Mouse (Mus musculus): ENCODE results near the gene Ank3. TPM values are rescaled to one million over a fixed set of nuclear protein-coding genes. Genes with fewer than 3 reads are reported as not detected.

The Ank3 gene
- polyA plus RNA-seq, 1 experiment from 2014 or later: 8.3 TPM

- Histone ChIP-seq H3K36me3 (replicated peaks) (no peaks in the 10 kb centered on the region), H3K4me3 (replicated peaks) (no peak overlapping the region), H3K9me3 (replicated peaks) (no peaks in the 10 kb centered on the region), H3K27me3 (no peaks in the 10 kb centered on the region), H3K4me2 (no peak overlapping the region), H3K27ac (replicated peaks) (no peak overlapping the region), H3K4me1 (replicated peaks) (no peaks in the 10 kb centered on the region), H3K9ac (no peak overlapping the region)
- WGBS (ENCODE audit: insufficient replicate concordance): 64% methylated on average over 4 of the region's 4 CpGs
- no peak for ATAC-seq (ENCODE audit: insufficient read depth)
Measured at GRCm38 (mm10) chr10:69555592-69555991, 157.0 kb downstream of the Ank3 start.

GRCm38 (mm10) chr10:69556278-69556677 is 157.7 kb downstream of the Ank3 start:
- no peak overlapping the region for H3K9ac ChIP-seq
- WGBS (ENCODE audit: insufficient replicate concordance): 22% methylated on average over 13 of the region's 13 CpGs
- no peak overlapping the region for H3K27ac ChIP-seq (replicated peaks)
- H3K9me3 ChIP-seq (replicated peaks): no peaks in the 10 kb centered on the region
- H3K36me3 ChIP-seq (replicated peaks): no peaks in the 10 kb centered on the region
- no peak for ATAC-seq (ENCODE audit: insufficient read depth)
- H3K27me3 ChIP-seq: no peaks in the 10 kb centered on the region
- no peaks in the 10 kb centered on the region for H3K4me1 ChIP-seq (replicated peaks)
- no peak overlapping the region for H3K4me2 ChIP-seq
- no peak overlapping the region for H3K4me3 ChIP-seq (replicated peaks)

- H3K4me3 ChIP-seq (replicated peaks): no peak overlapping the region
- H3K27ac ChIP-seq (replicated peaks): no peak overlapping the region
- WGBS (ENCODE audit: insufficient replicate concordance): 68% methylated on average over 1 of the region's 1 CpGs
- H3K4me1 ChIP-seq (replicated peaks): no peaks in the 10 kb centered on the region
- no peak for ATAC-seq (ENCODE audit: insufficient read depth)
- H3K36me3 ChIP-seq (replicated peaks): no peaks in the 10 kb centered on the region
- H3K9ac ChIP-seq: no peak overlapping the region
- no peaks in the 10 kb centered on the region for H3K9me3 ChIP-seq (replicated peaks)
- no peak overlapping the region for H3K4me2 ChIP-seq
- H3K27me3 ChIP-seq: no peaks in the 10 kb centered on the region
Measured at GRCm38 (mm10) chr10:69560237-69560636, 161.7 kb downstream of the Ank3 start.

DNA sequence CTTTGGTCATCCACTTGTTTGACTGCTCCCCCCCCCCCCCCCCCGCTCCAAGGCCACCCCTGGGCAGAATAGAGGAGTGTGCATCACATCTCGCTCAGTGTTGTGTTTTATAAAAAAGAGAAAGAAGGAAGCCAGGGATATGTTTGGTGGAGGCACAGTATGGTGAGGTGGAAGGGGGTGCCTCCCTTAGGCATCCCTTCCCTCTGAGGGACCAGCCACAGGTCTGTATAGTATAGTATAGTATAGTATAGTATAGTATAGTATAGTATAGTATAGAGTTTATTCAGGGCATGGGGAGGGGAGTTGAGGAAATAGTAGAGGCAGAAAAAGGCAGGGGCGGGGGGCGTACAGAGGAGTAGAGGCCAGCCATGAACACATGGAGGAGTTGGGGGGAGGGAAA is 164.4 kb downstream of the Ank3 start:
- WGBS (ENCODE audit: insufficient replicate concordance): 61% methylated on average over 4 of the region's 4 CpGs
- no peak overlapping the region for H3K27ac ChIP-seq (replicated peaks)
- H3K4me2 ChIP-seq: no peak overlapping the region
- no peak overlapping the region for H3K4me3 ChIP-seq (replicated peaks)
- H3K27me3 ChIP-seq: no peaks in the 10 kb centered on the region
- H3K9me3 ChIP-seq (replicated peaks): no peaks in the 10 kb centered on the region
- H3K36me3 ChIP-seq (replicated peaks): no peaks in the 10 kb centered on the region
- no peaks in the 10 kb centered on the region for H3K4me1 ChIP-seq (replicated peaks)
- ATAC-seq (ENCODE audit: insufficient read depth): no peak
- no peak overlapping the region for H3K9ac ChIP-seq

GRCm38 (mm10) chr10:69565052-69565451 is 166.5 kb downstream of the Ank3 start:
- Histone ChIP-seq H3K9ac (no peak overlapping the region), H3K27ac (replicated peaks) (no peak overlapping the region)

GRCm38 (mm10) chr10:69568976-69569375 is 170.4 kb downstream of the Ank3 start:
- Histone ChIP-seq H3K36me3 (replicated peaks) (no peaks in the 10 kb centered on the region), H3K4me2 (no peak overlapping the region), H3K9me3 (replicated peaks) (no peaks in the 10 kb centered on the region), H3K27me3 (peaks cover 15% of the 10 kb centered on the region), H3K9ac (no peak overlapping the region), H3K4me1 (replicated peaks) (no peaks in the 10 kb centered on the region), H3K27ac (replicated peaks) (no peak overlapping the region), H3K4me3 (replicated peaks) (no peak overlapping the region)
- WGBS (ENCODE audit: insufficient replicate concordance): 65% methylated on average over 5 of the region's 5 CpGs
- no peak for ATAC-seq (ENCODE audit: insufficient read depth)

More at GRCm38 (mm10) chr10:69565052-69565451, 166.5 kb downstream of the Ank3 start:
- ATAC-seq (ENCODE audit: insufficient read depth): no peak
- Histone ChIP-seq H3K27me3 (no peaks in the 10 kb centered on the region), H3K9me3 (replicated peaks) (no peaks in the 10 kb centered on the region), H3K4me3 (replicated peaks) (no peak overlapping the region), H3K4me1 (replicated peaks) (no peaks in the 10 kb centered on the region), H3K4me2 (no peak overlapping the region), H3K36me3 (replicated peaks) (no peaks in the 10 kb centered on the region)
- WGBS (ENCODE audit: insufficient replicate concordance): 23% methylated on average over 4 of the region's 4 CpGs

DNA sequence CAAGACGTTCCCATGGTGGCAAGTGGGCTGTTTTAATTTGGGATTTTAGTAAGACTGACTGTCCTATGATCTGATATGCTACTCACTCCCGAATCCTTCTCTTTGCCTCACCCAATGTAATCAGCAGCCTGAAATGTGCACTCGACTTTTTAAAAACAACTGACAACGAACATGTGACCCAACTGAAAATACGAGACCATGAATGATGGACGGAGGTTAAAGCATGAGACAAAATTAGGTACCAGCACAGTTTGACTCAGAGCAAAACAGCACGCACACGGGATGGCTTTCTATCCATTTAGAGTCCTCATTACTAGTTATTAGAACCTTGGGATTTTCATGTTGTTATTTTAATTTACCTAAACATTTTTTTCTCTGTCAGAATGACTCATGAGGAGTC is 171.2 kb downstream of the Ank3 start:
- no peak for ATAC-seq (ENCODE audit: insufficient read depth)
- H3K27ac ChIP-seq (replicated peaks): no peak overlapping the region
- no peaks in the 10 kb centered on the region for H3K4me1 ChIP-seq (replicated peaks)
- 64% methylated on average over 8 of the region's 8 CpGs for WGBS (ENCODE audit: insufficient replicate concordance)
- no peak overlapping the region for H3K4me3 ChIP-seq (replicated peaks)
- no peaks in the 10 kb centered on the region for H3K36me3 ChIP-seq (replicated peaks)
- H3K9ac ChIP-seq: no peak overlapping the region
- H3K4me2 ChIP-seq: no peak overlapping the region
- peaks cover 15% of the 10 kb centered on the region for H3K27me3 ChIP-seq
- no peaks in the 10 kb centered on the region for H3K9me3 ChIP-seq (replicated peaks)

GRCm38 (mm10) chr10:69570466-69571288 is 172.1 kb downstream of the Ank3 start:
- H3K4me3 ChIP-seq (replicated peaks): peak overlapping the region; percentile 31
- no peaks in the 10 kb centered on the region for H3K4me1 ChIP-seq (replicated peaks)
- no peak for ATAC-seq (ENCODE audit: insufficient read depth)
- no peaks in the 10 kb centered on the region for H3K9me3 ChIP-seq (replicated peaks)
- H3K4me2 ChIP-seq: peak overlapping the region; percentile 50
- H3K36me3 ChIP-seq (replicated peaks): no peaks in the 10 kb centered on the region
- 31% methylated on average over 18 of the region's 18 CpGs for WGBS (ENCODE audit: insufficient replicate concordance)
- no peak overlapping the region for H3K27ac ChIP-seq (replicated peaks)
- H3K27me3 ChIP-seq: peaks cover 15% of the 10 kb centered on the region
- no peak overlapping the region for H3K9ac ChIP-seq

DNA sequence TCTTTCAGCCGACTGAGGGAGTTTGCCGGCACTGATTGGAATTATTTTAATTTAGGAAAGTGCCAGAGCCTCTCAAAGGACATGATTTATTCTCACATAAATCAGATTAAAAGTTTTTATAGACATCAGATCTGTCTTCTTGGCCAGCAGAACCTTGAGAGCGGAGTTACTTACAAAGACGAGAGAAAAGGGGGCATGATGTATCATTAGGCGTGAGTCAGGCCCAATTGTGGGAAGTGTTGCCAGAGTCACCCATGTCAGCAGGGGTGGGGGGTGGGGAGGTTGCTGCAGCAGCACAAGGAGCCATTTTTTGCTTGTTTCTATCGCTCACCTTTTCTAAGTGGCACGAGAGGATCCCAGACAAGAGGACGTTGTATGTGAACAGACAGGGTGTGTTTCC is 172.8 kb downstream of the Ank3 start:
- Histone ChIP-seq H3K9me3 (replicated peaks) (no peaks in the 10 kb centered on the region), H3K4me3 (replicated peaks) (peak overlapping the region; percentile 31), H3K36me3 (replicated peaks) (no peaks in the 10 kb centered on the region), H3K27me3 (peaks cover 15% of the 10 kb centered on the region), H3K4me2 (peak overlapping the region; percentile 50), H3K4me1 (replicated peaks) (no peaks in the 10 kb centered on the region), H3K27ac (replicated peaks) (no peak overlapping the region), H3K9ac (no peak overlapping the region)
- 2% methylated on average over 8 of the region's 8 CpGs for WGBS (ENCODE audit: insufficient replicate concordance)
- no peak for ATAC-seq (ENCODE audit: insufficient read depth)

- Histone ChIP-seq H3K4me3 (replicated peaks) (no peak overlapping the region), H3K4me2 (peak overlapping the region; percentile 50), H3K9me3 (replicated peaks) (no peaks in the 10 kb centered on the region), H3K27me3 (peaks cover 15% of the 10 kb centered on the region), H3K4me1 (replicated peaks) (no peaks in the 10 kb centered on the region), H3K27ac (replicated peaks) (no peak overlapping the region), H3K36me3 (replicated peaks) (no peaks in the 10 kb centered on the region), H3K9ac (no peak overlapping the region)
- ATAC-seq (ENCODE audit: insufficient read depth): no peak
- WGBS (ENCODE audit: insufficient replicate concordance): 4% methylated on average over 9 of the region's 9 CpGs
Measured at GRCm38 (mm10) chr10:69571972-69572371, 173.4 kb downstream of the Ank3 start.

- 32% methylated on average over 7 of the region's 7 CpGs for WGBS (ENCODE audit: insufficient replicate concordance)
- Histone ChIP-seq H3K4me2 (no peak overlapping the region), H3K27ac (replicated peaks) (no peak overlapping the region), H3K27me3 (peaks cover 15% of the 10 kb centered on the region), H3K4me3 (replicated peaks) (no peak overlapping the region), H3K9ac (no peak overlapping the region), H3K4me1 (replicated peaks) (no peaks in the 10 kb centered on the region), H3K36me3 (replicated peaks) (no peaks in the 10 kb centered on the region), H3K9me3 (replicated peaks) (no peaks in the 10 kb centered on the region)
- no peak for ATAC-seq (ENCODE audit: insufficient read depth)
Measured at GRCm38 (mm10) chr10:69573054-69573453, 174.5 kb downstream of the Ank3 start.

GRCm38 (mm10) chr10:69573746-69574145 is 175.2 kb downstream of the Ank3 start:
- Histone ChIP-seq H3K36me3 (replicated peaks) (no peaks in the 10 kb centered on the region), H3K9ac (no peak overlapping the region), H3K9me3 (replicated peaks) (no peaks in the 10 kb centered on the region), H3K4me2 (no peak overlapping the region), H3K4me1 (replicated peaks) (no peaks in the 10 kb centered on the region), H3K27ac (replicated peaks) (no peak overlapping the region), H3K27me3 (peaks cover 15% of the 10 kb centered on the region), H3K4me3 (replicated peaks) (no peak overlapping the region)
- WGBS (ENCODE audit: insufficient replicate concordance): 10% methylated on average over 3 of the region's 3 CpGs
- no peak for ATAC-seq (ENCODE audit: insufficient read depth)
